Mouse (Mus musculus): ENCODE measurements around the gene Gpatch4. TPM values are rescaled to one million over a fixed set of nuclear protein-coding genes. Genes with fewer than 3 reads are reported as not detected.
A peak's percentile ranks its signal among the peaks of the same experiment; 100 is the strongest.

The Gpatch4 gene
- polyA plus RNA-seq, 1 experiment from 2014 or later, result 20.9 TPM

GRCm38 (mm10) chr3:88081345-88082223 lies 38.7 kb downstream of the Gpatch4 start, which contains the start of gene Iqgap3:
Gene Iqgap3 (plus strand): TSS chr3:88081971.
- peak; percentile 62; the same call in 1 of the 2 replicates for ATAC-seq (ENCODE audit: extremely low read depth, insufficient number of reproducible peaks, low FRiP score, low TSS enrichment)
- H3K4me3 ChIP-seq, result peak within 1 kb of the TSS; percentile 68
- H3K27ac ChIP-seq (replicated peaks), result peak within 1 kb of the TSS; percentile 45
- peaks cover 25% of the 10 kb centered on the region for H3K4me1 ChIP-seq
- WGBS, result 18% methylated on average over 33 of the region's 33 CpGs
- peak within 1 kb of the TSS; percentile 83 for H3K9ac ChIP-seq
- peak within 1 kb of the TSS; percentile 89 for H3K4me2 ChIP-seq
- no peaks in the 10 kb centered on the region for H3K9me3 ChIP-seq
- peaks cover 9% of the 10 kb centered on the region; the same call in 1 of the 2 replicates for H3K27me3 ChIP-seq (replicated peaks)
- H3K36me3 ChIP-seq, result peaks cover 29% of the 10 kb centered on the region

GRCm38 (mm10) chr3:88082224-88082618 lies 39.3 kb downstream of the Gpatch4 start:
- Histone ChIP-seq H3K36me3 (peaks cover 34% of the 10 kb centered on the region), H3K27me3 (replicated peaks) (peaks cover 9% of the 10 kb centered on the region; the same call in 1 of the 2 replicates), H3K4me1 (peaks cover 25% of the 10 kb centered on the region), H3K4me2 (peak overlapping the region; percentile 89), H3K9ac (peak overlapping the region; percentile 83), H3K4me3 (peak overlapping the region; percentile 68), H3K27ac (replicated peaks) (peak overlapping the region; percentile 45), H3K9me3 (no peaks in the 10 kb centered on the region)
- WGBS, result 1% methylated on average over 13 of the region's 13 CpGs
- no peak for ATAC-seq (ENCODE audit: extremely low read depth, insufficient number of reproducible peaks, low FRiP score, low TSS enrichment)

- ATAC-seq (ENCODE audit: extremely low read depth, insufficient number of reproducible peaks, low FRiP score, low TSS enrichment), result no peak
- WGBS, result 8% methylated on average over 4 of the region's 4 CpGs
- Histone ChIP-seq H3K36me3 (peaks cover 38% of the 10 kb centered on the region), H3K4me1 (peaks cover 25% of the 10 kb centered on the region), H3K4me2 (peak overlapping the region; percentile 89), H3K27ac (replicated peaks) (peak overlapping the region; percentile 33), H3K4me3 (peak overlapping the region; percentile 68), H3K27me3 (replicated peaks) (peaks cover 6% of the 10 kb centered on the region; the same call in 1 of the 2 replicates), H3K9ac (peak overlapping the region; percentile 83), H3K9me3 (no peaks in the 10 kb centered on the region)
These were observed 39.8 kb downstream of the Gpatch4 start for GRCm38 (mm10) chr3:88082663-88083062.

GRCm38 (mm10) chr3:88084001-88084400 lies 41.1 kb downstream of the Gpatch4 start:
- no peak for ATAC-seq (ENCODE audit: extremely low read depth, insufficient number of reproducible peaks, low FRiP score, low TSS enrichment)
- Histone ChIP-seq H3K9ac (no peak overlapping the region), H3K27me3 (replicated peaks) (no peaks in the 10 kb centered on the region), H3K4me2 (no peak overlapping the region), H3K36me3 (peaks cover 51% of the 10 kb centered on the region), H3K9me3 (no peaks in the 10 kb centered on the region), H3K4me1 (peaks cover 25% of the 10 kb centered on the region), H3K27ac (replicated peaks) (no peak overlapping the region), H3K4me3 (no peak overlapping the region)
- WGBS, result 89% methylated on average over 2 of the region's 2 CpGs

- H3K36me3 ChIP-seq, result peaks cover 66% of the 10 kb centered on the region
These were observed 42.6 kb downstream of the Gpatch4 start for GRCm38 (mm10) chr3:88085459-88085858.

GRCm38 (mm10) chr3:88087688-88088087 lies 44.8 kb downstream of the Gpatch4 start:
- no peak overlapping the region for H3K9ac ChIP-seq
- no peaks in the 10 kb centered on the region for H3K9me3 ChIP-seq
- H3K27ac ChIP-seq (replicated peaks), result no peak overlapping the region
- H3K4me1 ChIP-seq, result peaks cover 12% of the 10 kb centered on the region
- H3K4me2 ChIP-seq, result no peak overlapping the region
- H3K36me3 ChIP-seq, result peaks cover 88% of the 10 kb centered on the region
- H3K27me3 ChIP-seq (replicated peaks), result no peaks in the 10 kb centered on the region
- WGBS, result 91% methylated on average over 1 of the region's 1 CpGs
- H3K4me3 ChIP-seq, result no peak overlapping the region
- ATAC-seq (ENCODE audit: extremely low read depth, insufficient number of reproducible peaks, low FRiP score, low TSS enrichment), result no peak

More at GRCm38 (mm10) chr3:88085459-88085858, 42.6 kb downstream of the Gpatch4 start:
- H3K27me3 ChIP-seq (replicated peaks), result no peaks in the 10 kb centered on the region
- no peaks in the 10 kb centered on the region for H3K9me3 ChIP-seq
- H3K4me2 ChIP-seq, result no peak overlapping the region
- no peak overlapping the region for H3K27ac ChIP-seq (replicated peaks)
- WGBS, result 96% methylated on average over 4 of the region's 9 CpGs
- no peak overlapping the region for H3K4me3 ChIP-seq
- peaks cover 25% of the 10 kb centered on the region for H3K4me1 ChIP-seq
- ATAC-seq (ENCODE audit: extremely low read depth, insufficient number of reproducible peaks, low FRiP score, low TSS enrichment), result no peak
- no peak overlapping the region for H3K9ac ChIP-seq

GRCm38 (mm10) chr3:88090106-88090505 lies 47.2 kb downstream of the Gpatch4 start:
- H3K36me3 ChIP-seq, result peaks cover 97% of the 10 kb centered on the region
- 89% methylated on average over 7 of the region's 7 CpGs for WGBS

GRCm38 (mm10) chr3:88090616-88091015 lies 47.7 kb downstream of the Gpatch4 start:
- 89% methylated on average over 6 of the region's 6 CpGs for WGBS
- H3K36me3 ChIP-seq, result peaks cover 98% of the 10 kb centered on the region
- H3K9ac ChIP-seq, result no peak overlapping the region
- H3K4me2 ChIP-seq, result no peak overlapping the region
- H3K4me1 ChIP-seq, result no peaks in the 10 kb centered on the region
- no peaks in the 10 kb centered on the region for H3K27me3 ChIP-seq (replicated peaks)
- no peak overlapping the region for H3K4me3 ChIP-seq
- no peak overlapping the region for H3K27ac ChIP-seq (replicated peaks)
- no peaks in the 10 kb centered on the region for H3K9me3 ChIP-seq
- ATAC-seq (ENCODE audit: extremely low read depth, insufficient number of reproducible peaks, low FRiP score, low TSS enrichment), result no peak

More at GRCm38 (mm10) chr3:88090106-88090505, 47.2 kb downstream of the Gpatch4 start:
- ATAC-seq (ENCODE audit: extremely low read depth, insufficient number of reproducible peaks, low FRiP score, low TSS enrichment), result no peak
- no peaks in the 10 kb centered on the region for H3K9me3 ChIP-seq
- no peaks in the 10 kb centered on the region for H3K4me1 ChIP-seq
- no peak overlapping the region for H3K4me2 ChIP-seq
- H3K9ac ChIP-seq, result no peak overlapping the region
- H3K4me3 ChIP-seq, result no peak overlapping the region
- no peak overlapping the region for H3K27ac ChIP-seq (replicated peaks)
- H3K27me3 ChIP-seq (replicated peaks), result no peaks in the 10 kb centered on the region

- peaks cover 97% of the 10 kb centered on the region for H3K36me3 ChIP-seq
- no peak overlapping the region for H3K9ac ChIP-seq
- H3K27me3 ChIP-seq (replicated peaks), result no peaks in the 10 kb centered on the region
- no peak overlapping the region for H3K4me2 ChIP-seq
- 60% methylated on average over 5 of the region's 5 CpGs for WGBS
- H3K4me3 ChIP-seq, result no peak overlapping the region
- H3K9me3 ChIP-seq, result no peaks in the 10 kb centered on the region
- H3K27ac ChIP-seq (replicated peaks), result no peak overlapping the region
- ATAC-seq (ENCODE audit: extremely low read depth, insufficient number of reproducible peaks, low FRiP score, low TSS enrichment), result no peak
- no peaks in the 10 kb centered on the region for H3K4me1 ChIP-seq
These were observed 51.2 kb downstream of the Gpatch4 start for GRCm38 (mm10) chr3:88094126-88094525.

GRCm38 (mm10) chr3:88097666-88098065 lies 54.8 kb downstream of the Gpatch4 start:
- H3K4me2 ChIP-seq, result no peak overlapping the region
- H3K27ac ChIP-seq (replicated peaks), result no peak overlapping the region
- no peaks in the 10 kb centered on the region for H3K9me3 ChIP-seq
- no peaks in the 10 kb centered on the region for H3K27me3 ChIP-seq (replicated peaks)
- H3K36me3 ChIP-seq, result peaks cover 97% of the 10 kb centered on the region
- H3K9ac ChIP-seq, result no peak overlapping the region
- no peak for ATAC-seq (ENCODE audit: extremely low read depth, insufficient number of reproducible peaks, low FRiP score, low TSS enrichment)
- H3K4me3 ChIP-seq, result no peak overlapping the region
- WGBS, result 62% methylated on average over 6 of the region's 6 CpGs
- no peaks in the 10 kb centered on the region for H3K4me1 ChIP-seq

GRCm38 (mm10) chr3:88100251-88100650 lies 57.3 kb downstream of the Gpatch4 start:
- Histone ChIP-seq H3K4me2 (no peak overlapping the region), H3K36me3 (peaks cover 97% of the 10 kb centered on the region), H3K27ac (replicated peaks) (0 out of 2 replicates have a peak overlapping the region, but pooled peaks have one; percentile 0), H3K9me3 (no peaks in the 10 kb centered on the region), H3K27me3 (replicated peaks) (no peaks in the 10 kb centered on the region), H3K4me3 (no peak overlapping the region), H3K9ac (no peak overlapping the region), H3K4me1 (no peaks in the 10 kb centered on the region)
- ATAC-seq (ENCODE audit: extremely low read depth, insufficient number of reproducible peaks, low FRiP score, low TSS enrichment), result no peak
- WGBS, result 70% methylated on average over 3 of the region's 3 CpGs

All from heart, embryonic 13.5 days (tissue).